Mouse (Mus musculus) kidney, postnatal 0 days (tissue): ENCODE results near the gene Olfr263. TPM values are rescaled to one million over a fixed set of nuclear protein-coding genes. Genes with fewer than 3 reads are reported as not detected.
A peak's percentile ranks its signal among the peaks of the same experiment; 100 is the strongest.
"Not testable (repeated sequence)": the region's sequence is repeated elsewhere in the genome, so short reads cannot be mapped to it uniquely, and the experiment has no call there.

Experiments
- ATAC-seq: fragments of 200-750 bp; cut with Nextera tagmentation; replicated peaks from 2 replicates; pipeline ENCODE4 v1.8.0; 2017; ENCODE audit warnings: low read depth, moderate number of reproducible peaks, moderate TSS enrichment, moderate library complexity; ENCODE audit not compliant: low FRiP score
- DNase-seq: peaks from one replicate; pipeline ENCODE4 v3.0.0-alpha.2; 2016; ENCODE audit warnings: low spot score
- H3K27ac ChIP-seq: fragments of 300-500 bp; sonication (generic); 2 replicates; pipeline ENCODE4 v1.5.1; 2014; ENCODE audit warnings: mild to moderate bottlenecking
- H3K27me3 ChIP-seq: fragments of 300-500 bp; sonication (generic); 2 replicates; pipeline ENCODE4 v1.6.1; 2014; ENCODE audit warnings: low read length, mixed read lengths; ENCODE audit not compliant: insufficient read depth
- H3K36me3 ChIP-seq: fragments of 300-500 bp; sonication (generic); 2 replicates; pipeline ENCODE4 v1.6.1; 2014; ENCODE audit warnings: low read length, mixed read lengths; ENCODE audit not compliant: insufficient read depth
- H3K4me1 ChIP-seq: fragments of 300-500 bp; sonication (generic); replicated peaks from 2 replicates; pipeline ENCODE4 v1.6.1; 2014; ENCODE audit warnings: antibody characterized with exemption, low read length, mixed read lengths; ENCODE audit not compliant: insufficient read depth
- H3K4me2 ChIP-seq: fragments of 300-500 bp; sonication (generic); 2 replicates; pipeline ENCODE4 v1.6.1; 2014; ENCODE audit warnings: mild to moderate bottlenecking, low read length, moderate library complexity, mixed read lengths
- H3K4me3 ChIP-seq: fragments of 300-500 bp; sonication (generic); replicated peaks from 2 replicates; pipeline ENCODE4 v1.5.1; 2014; ENCODE audit warnings: low read depth, low read length
- H3K9ac ChIP-seq: fragments of 300-500 bp; sonication (generic); 2 replicates; pipeline ENCODE4 v1.6.1; 2014; ENCODE audit warnings: low read depth, low read length
- H3K9me3 ChIP-seq: fragments of 300-500 bp; sonication (generic); replicated peaks from 2 replicates; pipeline ENCODE4 v1.6.1; 2016; ENCODE audit warnings: low read length, inconsistent platforms, mixed read lengths
- CTCF ChIP-seq: IDR thresholded peaks from 2 replicates; pipeline ENCODE4 v1.5.1; 2016; ENCODE audit warnings: antibody characterized with exemption, low read depth, mild to moderate bottlenecking, moderate library complexity
- WGBS: fragments of 180-500 bp; shearing (Covaris S2); extraction: QIAGEN DNeasy Blood & Tissue Kit; methylation state at CpG from one replicate; pipeline ENCODE4 v1.1.7; 2014; 5-methylcytosine and 5-hydroxymethylcytosine counted together
- polyA plus RNA-seq: library from polyadenylated mRNA; unstranded; fragments of >200 nt; fragmentation: Nextera tagmentation; extraction: Ambion mirVana; gene quantifications from 2 replicates; pipeline ENCODE4 v1.2.1, GENCODE M21; 2015

Olfr263 gene
- not detected in 2 replicates for polyA plus RNA-seq

- 81% methylated on average over 3 of the region's 3 CpGs for WGBS
Measured at GRCm38 (mm10) chr13:21129339-21129738, at the start of gene Olfr263. TSS of gene Olfr263 (plus strand) at chr13:21129639.

GRCm38 (mm10) chr13:21082686-21083085 lies 46.8 kb upstream of the Olfr263 start:
- Histone ChIP-seq H3K27me3 (no peaks in the 10 kb centered on the region), H3K36me3 (no peaks in the 10 kb centered on the region), H3K9me3 (no peaks in the 10 kb centered on the region), H3K4me2 (no peak overlapping the region), H3K4me1 (no peaks in the 10 kb centered on the region), H3K4me3 (no peak overlapping the region), H3K9ac (no peak overlapping the region), H3K27ac (no peak overlapping the region)
- 70% methylated on average over 2 of the region's 2 CpGs for WGBS
- no peak for TF ChIP-seq CTCF
- ATAC-seq (no peak), DNase-seq (no peak)

More at GRCm38 (mm10) chr13:21129339-21129738, at the start of gene Olfr263:
- H3K4me3 ChIP-seq, DNase-seq, H3K27ac ChIP-seq, H3K27me3 ChIP-seq, ATAC-seq, H3K4me1 ChIP-seq, H3K9ac ChIP-seq, H3K9me3 ChIP-seq, H3K4me2 ChIP-seq, H3K36me3 ChIP-seq: not testable (repeated sequence)

- Histone ChIP-seq H3K27ac (no peak overlapping the region), H3K4me3 (no peak overlapping the region), H3K9me3 (no peaks in the 10 kb centered on the region), H3K36me3 (no peaks in the 10 kb centered on the region), H3K27me3 (no peaks in the 10 kb centered on the region), H3K4me1 (no peaks in the 10 kb centered on the region), H3K4me2 (no peak overlapping the region), H3K9ac (no peak overlapping the region)
- no peak for ATAC-seq
- no peak for TF ChIP-seq CTCF
- WGBS, result 96% methylated on average over 3 of the region's 3 CpGs
- DNase-seq, result no peak
Measured at GRCm38 (mm10) chr13:21109759-21110158, 19.7 kb upstream of the Olfr263 start.

GRCm38 (mm10) chr13:21110441-21110840 lies 19.0 kb upstream of the Olfr263 start:
- H3K9me3 ChIP-seq, result no peaks in the 10 kb centered on the region
- ATAC-seq, result no peak
- H3K4me3 ChIP-seq, result no peak overlapping the region
- TF ChIP-seq CTCF, result no peak
- H3K27me3 ChIP-seq, result no peaks in the 10 kb centered on the region
- 89% methylated on average over 6 of the region's 6 CpGs for WGBS
- no peak overlapping the region for H3K9ac ChIP-seq
- H3K4me1 ChIP-seq, result no peaks in the 10 kb centered on the region
- H3K4me2 ChIP-seq, result no peak overlapping the region
- no peak overlapping the region for H3K27ac ChIP-seq
- no peaks in the 10 kb centered on the region for H3K36me3 ChIP-seq
- DNase-seq, result no peak

- H3K9me3 ChIP-seq, H3K4me1 ChIP-seq, H3K4me2 ChIP-seq, H3K9ac ChIP-seq, H3K4me3 ChIP-seq, DNase-seq, H3K27ac ChIP-seq, H3K36me3 ChIP-seq, H3K27me3 ChIP-seq, ATAC-seq: not testable (repeated sequence)
- 74% methylated on average over 3 of the region's 3 CpGs for WGBS
Measured at GRCm38 (mm10) chr13:21111183-21111582, 18.3 kb upstream of the Olfr263 start, which contains the start of gene Olfr1369-ps1. TSS of gene Olfr1369-ps1 (plus strand) at chr13:21111483.

GRCm38 (mm10) chr13:21114121-21114520 lies 15.3 kb upstream of the Olfr263 start:
- Histone ChIP-seq H3K4me2 (no peak overlapping the region), H3K9me3 (no peaks in the 10 kb centered on the region), H3K9ac (no peak overlapping the region), H3K4me3 (no peak overlapping the region), H3K4me1 (no peaks in the 10 kb centered on the region), H3K27me3 (no peaks in the 10 kb centered on the region), H3K27ac (no peak overlapping the region), H3K36me3 (no peaks in the 10 kb centered on the region)
- no peak for TF ChIP-seq CTCF
- 78% methylated on average over 4 of the region's 4 CpGs for WGBS
- no peak for ATAC-seq
- DNase-seq, result no peak

- WGBS, result 43% methylated on average over 8 of the region's 8 CpGs
- ATAC-seq (no peak), DNase-seq (no peak)
- TF ChIP-seq CTCF, result peak; percentile 64; the same call in 1 of the 2 replicates
- Histone ChIP-seq H3K27ac (no peak overlapping the region), H3K27me3 (no peaks in the 10 kb centered on the region), H3K4me3 (no peak overlapping the region), H3K9me3 (no peaks in the 10 kb centered on the region), H3K9ac (no peak overlapping the region), H3K36me3 (no peaks in the 10 kb centered on the region), H3K4me2 (no peak overlapping the region), H3K4me1 (no peaks in the 10 kb centered on the region)
Measured at GRCm38 (mm10) chr13:21142421-21142820, 13.0 kb downstream of the Olfr263 start.
